Mouse (Mus musculus): ENCODE measurements at regions not wholly inside any gene's neighbourhood (a gene's known extent, or its start where the extent isn't known, plus 50 kb on each side); places are given as distances from the start of the nearest gene placed in this dataset.

DNA sequence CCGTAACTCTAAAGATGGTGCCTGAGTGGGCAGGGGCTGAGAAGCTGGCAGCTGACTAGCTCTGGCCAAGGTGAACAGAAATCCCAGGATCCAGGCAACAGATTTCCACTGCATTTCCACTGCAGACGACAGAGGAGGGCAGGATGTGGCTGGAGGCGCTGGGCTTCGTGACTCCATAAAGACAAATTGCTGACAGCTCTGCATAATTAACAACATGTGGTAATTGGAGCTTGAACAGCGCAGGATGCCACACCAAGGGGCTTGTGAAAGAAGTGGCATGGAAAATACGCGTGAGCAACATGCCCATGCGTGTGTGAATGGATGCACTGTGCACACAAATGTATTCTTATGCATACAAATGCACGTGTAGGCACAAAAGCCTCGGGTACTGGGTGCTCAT, 341.5 kb downstream of the Mroh4 start:
- no peaks in the 10 kb centered on the region for H3K27me3 ChIP-seq (ENCODE audit: control insufficient read depth, insufficient read depth, low read length)
- no peak overlapping the region for H3K27ac ChIP-seq
- WGBS (ENCODE audit: insufficient replicate concordance) = 60% methylated on average over 10 of the region's 10 CpGs
- no peak for DNase-seq (ENCODE audit: low read depth in 3 of 3, low spot score in 3 of 3)
- no peaks in the 10 kb centered on the region for H3K36me3 ChIP-seq (replicated peaks; ENCODE audit: control insufficient read depth, insufficient read depth, low read depth)
- H3K9me3 ChIP-seq (ENCODE audit: control insufficient read depth, low read length) = no peaks in the 10 kb centered on the region
- ATAC-seq (ENCODE audit: insufficient read depth) = no peak
- H3K4me2 ChIP-seq (ENCODE audit: low read depth) = no peak overlapping the region
- no peaks in the 10 kb centered on the region for H3K4me1 ChIP-seq (replicated peaks; ENCODE audit: control insufficient read depth in 2 of 2, insufficient read depth in 2 of 2, low read length in 1 of 2)
- H3K9ac ChIP-seq (replicated peaks) = no peak overlapping the region
- no peak overlapping the region for H3K4me3 ChIP-seq (ENCODE audit: insufficient read depth in 1 of 2, low read depth in 2 of 2, low read length in 2 of 2)
- TF ChIP-seq EP300 (IDR thresholded peaks at IDR 0.05; ENCODE audit: low read depth) (no peak), CTCF (IDR thresholded peaks at IDR 0.05; ENCODE audit: low read depth) (no peak)

DNA sequence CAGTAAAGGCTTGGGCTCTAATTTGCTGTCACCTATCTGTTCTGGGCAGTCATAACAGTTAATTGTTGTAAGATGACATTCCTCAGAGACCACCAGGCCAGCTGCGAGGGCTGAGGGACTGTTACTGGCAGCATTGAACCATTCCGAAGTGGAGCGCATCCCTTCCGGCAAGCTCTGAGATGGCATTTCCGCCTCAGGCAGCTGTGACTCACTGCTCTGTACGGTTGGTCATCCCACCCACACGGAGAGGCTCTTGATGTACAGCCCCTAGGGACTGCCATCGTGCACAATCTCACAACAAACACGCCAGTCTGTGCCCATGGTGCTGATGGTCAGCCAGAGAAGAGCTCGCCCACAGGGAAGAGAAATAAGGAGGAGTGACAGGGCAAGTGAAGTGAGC, 342.0 kb downstream of the Mroh4 start:
- Histone ChIP-seq H3K9me3 (ENCODE audit: control insufficient read depth, low read length) (no peaks in the 10 kb centered on the region), H3K4me2 (ENCODE audit: low read depth) (no peak overlapping the region), H3K27me3 (ENCODE audit: control insufficient read depth, insufficient read depth, low read length) (no peaks in the 10 kb centered on the region), H3K9ac (replicated peaks) (no peak overlapping the region), H3K4me1 (replicated peaks; ENCODE audit: control insufficient read depth in 2 of 2, insufficient read depth in 2 of 2, low read length in 1 of 2) (no peaks in the 10 kb centered on the region), H3K36me3 (replicated peaks; ENCODE audit: control insufficient read depth, insufficient read depth, low read depth) (no peaks in the 10 kb centered on the region), H3K4me3 (ENCODE audit: insufficient read depth in 1 of 2, low read depth in 2 of 2, low read length in 2 of 2) (no peak overlapping the region), H3K27ac (no peak overlapping the region)
- ATAC-seq (ENCODE audit: insufficient read depth) = no peak
- TF ChIP-seq EP300 (IDR thresholded peaks at IDR 0.05; ENCODE audit: low read depth) = no peak
- TF ChIP-seq CTCF (IDR thresholded peaks at IDR 0.05; ENCODE audit: low read depth) = no peak
- DNase-seq (ENCODE audit: low read depth in 3 of 3, low spot score in 3 of 3) = no peak
- WGBS (ENCODE audit: insufficient replicate concordance) = 58% methylated on average over 10 of the region's 10 CpGs

DNA sequence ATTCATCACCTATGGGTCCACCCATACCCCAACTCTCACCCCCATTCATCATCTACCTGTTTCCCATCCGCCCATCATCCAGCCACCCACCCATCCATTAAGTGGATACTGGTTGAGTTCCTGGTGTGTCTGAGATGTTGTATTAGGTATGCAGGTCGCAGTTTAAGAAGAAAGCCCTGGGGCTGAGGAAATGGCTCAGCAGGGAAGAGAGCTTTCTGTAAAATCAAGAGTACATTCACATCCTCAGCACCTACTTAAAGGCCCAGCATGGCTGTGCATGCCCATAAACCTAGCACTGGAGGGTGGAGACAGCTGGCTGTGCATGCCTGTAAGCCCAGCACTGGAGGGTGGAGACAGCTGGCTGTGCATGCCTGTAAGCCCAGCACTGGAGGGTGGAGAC, 348.7 kb downstream of the Mroh4 start:
- Histone ChIP-seq H3K27me3 (ENCODE audit: control insufficient read depth, insufficient read depth, low read length) (no peaks in the 10 kb centered on the region), H3K9me3 (ENCODE audit: control insufficient read depth, low read length) (no peaks in the 10 kb centered on the region), H3K27ac (no peak overlapping the region), H3K36me3 (replicated peaks; ENCODE audit: control insufficient read depth, insufficient read depth, low read depth) (no peaks in the 10 kb centered on the region), H3K4me1 (replicated peaks; ENCODE audit: control insufficient read depth in 2 of 2, insufficient read depth in 2 of 2, low read length in 1 of 2) (no peaks in the 10 kb centered on the region), H3K4me3 (ENCODE audit: insufficient read depth in 1 of 2, low read depth in 2 of 2, low read length in 2 of 2) (no peak overlapping the region), H3K4me2 (ENCODE audit: low read depth) (no peak overlapping the region), H3K9ac (replicated peaks) (no peak overlapping the region)
- ATAC-seq (ENCODE audit: insufficient read depth) = no peak
- WGBS (ENCODE audit: insufficient replicate concordance) = 44% methylated on average over 2 of the region's 2 CpGs
- TF ChIP-seq EP300 (IDR thresholded peaks at IDR 0.05; ENCODE audit: low read depth) (no peak), CTCF (IDR thresholded peaks at IDR 0.05; ENCODE audit: low read depth) (no peak)
- DNase-seq (ENCODE audit: low read depth in 3 of 3, low spot score in 3 of 3) = no peak

DNA sequence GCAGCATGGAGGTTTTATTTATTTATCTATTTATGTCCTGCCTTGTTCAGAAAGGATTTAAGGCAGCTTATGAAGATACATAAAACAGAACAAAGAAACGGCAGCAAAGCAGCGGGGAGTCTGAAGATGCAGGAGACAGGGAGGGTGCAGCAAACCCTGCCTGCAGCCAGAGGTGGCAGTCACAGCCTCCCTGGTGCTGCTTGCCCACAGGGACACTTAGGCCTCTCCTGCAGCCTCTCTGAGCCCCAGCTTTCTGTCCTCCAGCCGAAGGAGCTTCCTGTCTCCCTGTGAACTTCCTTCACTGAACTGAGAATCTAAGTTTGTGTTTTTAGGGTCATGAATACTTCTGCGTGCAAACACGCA, 353.0 kb downstream of the Mroh4 start:
- H3K27me3 ChIP-seq (ENCODE audit: control insufficient read depth, insufficient read depth, low read length) = no peaks in the 10 kb centered on the region
- no peak for DNase-seq (ENCODE audit: low read depth in 3 of 3, low spot score in 3 of 3)
- TF ChIP-seq EP300 (IDR thresholded peaks at IDR 0.05; ENCODE audit: low read depth) = no peak
- TF ChIP-seq CTCF (IDR thresholded peaks at IDR 0.05; ENCODE audit: low read depth) = no peak
- no peak for ATAC-seq (ENCODE audit: insufficient read depth)
- no peaks in the 10 kb centered on the region for H3K4me1 ChIP-seq (replicated peaks; ENCODE audit: control insufficient read depth in 2 of 2, insufficient read depth in 2 of 2, low read length in 1 of 2)
- no peak overlapping the region for H3K9ac ChIP-seq (replicated peaks)
- no peak overlapping the region for H3K4me2 ChIP-seq (ENCODE audit: low read depth)
- 56% methylated on average over 5 of the region's 5 CpGs for WGBS (ENCODE audit: insufficient replicate concordance)
- no peaks in the 10 kb centered on the region for H3K36me3 ChIP-seq (replicated peaks; ENCODE audit: control insufficient read depth, insufficient read depth, low read depth)
- H3K4me3 ChIP-seq (ENCODE audit: insufficient read depth in 1 of 2, low read depth in 2 of 2, low read length in 2 of 2) = no peak overlapping the region
- H3K27ac ChIP-seq = no peak overlapping the region
- H3K9me3 ChIP-seq (ENCODE audit: control insufficient read depth, low read length) = no peaks in the 10 kb centered on the region

DNA sequence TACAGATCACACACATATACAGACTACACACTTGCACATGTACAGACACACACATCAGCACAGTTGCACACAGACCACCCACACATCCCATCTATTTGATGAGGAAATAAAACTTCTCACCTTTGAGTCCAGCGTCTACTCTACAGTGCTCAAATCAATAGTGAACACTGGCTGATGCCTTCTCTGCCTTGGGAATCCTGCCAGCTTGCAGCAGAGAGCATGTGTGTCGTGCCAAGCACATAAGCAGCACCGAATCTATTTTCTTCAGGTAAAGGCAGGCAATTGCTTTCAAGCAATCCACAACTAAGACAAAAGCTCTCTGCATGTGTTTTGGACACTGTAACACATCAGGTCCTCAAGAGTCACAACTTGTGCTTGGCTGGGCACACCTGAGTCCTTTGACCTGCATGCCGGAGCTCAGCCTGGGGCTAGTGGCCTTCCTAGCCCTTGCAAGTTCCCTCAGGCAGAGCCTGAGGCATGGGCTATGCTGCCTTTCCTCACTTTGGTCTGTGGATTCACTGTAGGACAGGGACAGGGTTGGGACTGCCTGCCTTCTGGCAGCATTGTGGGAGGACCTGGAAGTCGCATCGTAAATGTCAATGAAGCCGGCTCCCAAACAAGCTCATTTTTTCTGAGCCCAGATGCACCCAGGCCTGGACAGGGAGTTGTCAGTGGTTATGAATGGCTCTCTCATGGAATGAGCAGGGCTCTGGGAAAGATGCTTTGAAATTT, 353.5 kb downstream of the Mroh4 start:
- no peak overlapping the region for H3K4me2 ChIP-seq (ENCODE audit: low read depth)
- H3K36me3 ChIP-seq (replicated peaks; ENCODE audit: control insufficient read depth, insufficient read depth, low read depth) = no peaks in the 10 kb centered on the region
- H3K9me3 ChIP-seq (ENCODE audit: control insufficient read depth, low read length) = no peaks in the 10 kb centered on the region
- H3K27ac ChIP-seq = no peak overlapping the region
- H3K27me3 ChIP-seq (ENCODE audit: control insufficient read depth, insufficient read depth, low read length) = no peaks in the 10 kb centered on the region
- 58% methylated on average over 7 of the region's 7 CpGs for WGBS (ENCODE audit: insufficient replicate concordance)
- no peak for ATAC-seq (ENCODE audit: insufficient read depth)
- H3K9ac ChIP-seq (replicated peaks) = no peak overlapping the region
- no peak for DNase-seq (ENCODE audit: low read depth in 3 of 3, low spot score in 3 of 3)
- no peak for TF ChIP-seq EP300 (IDR thresholded peaks at IDR 0.05; ENCODE audit: low read depth)
- TF ChIP-seq CTCF (IDR thresholded peaks at IDR 0.05; ENCODE audit: low read depth) = no peak
- H3K4me1 ChIP-seq (replicated peaks; ENCODE audit: control insufficient read depth in 2 of 2, insufficient read depth in 2 of 2, low read length in 1 of 2) = no peaks in the 10 kb centered on the region
- no peak overlapping the region for H3K4me3 ChIP-seq (ENCODE audit: insufficient read depth in 1 of 2, low read depth in 2 of 2, low read length in 2 of 2)

Measured in liver, embryonic 14.5 days (tissue).